Mouse (Mus musculus): ENCODE results near the gene Ano8.
A peak's percentile ranks its signal among the peaks of the same experiment; 100 is the strongest.

Ano8 gene

GRCm38 (mm10) chr8:71504349-71504748 is 18.6 kb upstream of the Ano8 start:
- no peak for DNase-seq (ENCODE audit: extremely low read depth, insufficient read length, low spot score)

GRCm38 (mm10) chr8:71498816-71499690 is 13.3 kb upstream of the Ano8 start:
- DNase-seq (ENCODE audit: extremely low read depth, insufficient read length, low spot score): no peak

- peak; percentile 41 for DNase-seq (ENCODE audit: extremely low read depth, insufficient read length, low spot score)
Observed at GRCm38 (mm10) chr8:71497881-71498501, 12.2 kb upstream of the Ano8 start.

- no peak for DNase-seq (ENCODE audit: extremely low read depth, insufficient read length, low spot score)
Observed at GRCm38 (mm10) chr8:71497077-71497645, 11.4 kb upstream of the Ano8 start.

- DNase-seq (ENCODE audit: extremely low read depth, insufficient read length, low spot score): peak; percentile 94
Observed at GRCm38 (mm10) chr8:71496481-71496880, 10.7 kb upstream of the Ano8 start.

- DNase-seq (ENCODE audit: extremely low read depth, insufficient read length, low spot score): no peak
Observed at GRCm38 (mm10) chr8:71495811-71496210, 10.0 kb upstream of the Ano8 start.

GRCm38 (mm10) chr8:71495039-71495438 is 9.3 kb upstream of the Ano8 start:
- peak; percentile 95 for DNase-seq (ENCODE audit: extremely low read depth, insufficient read length, low spot score)

- DNase-seq (ENCODE audit: extremely low read depth, insufficient read length, low spot score): peak; percentile 78
Observed at GRCm38 (mm10) chr8:71488454-71488853, 2.7 kb upstream of the Ano8 start.

GRCm38 (mm10) chr8:71487691-71488445 is 2.1 kb upstream of the Ano8 start, which contains the start of gene Gtpbp3:
Gtpbp3 (plus strand) TSS chr8:71488103.
- peak; percentile 83 for DNase-seq (ENCODE audit: extremely low read depth, insufficient read length, low spot score)

- peak; percentile 45 for DNase-seq (ENCODE audit: extremely low read depth, insufficient read length, low spot score)
Observed at GRCm38 (mm10) chr8:71486136-71486529, 370 bp upstream of the Ano8 start.

GRCm38 (mm10) chr8:71484736-71485135 is 1.0 kb downstream of the Ano8 start:
- DNase-seq (ENCODE audit: extremely low read depth, insufficient read length, low spot score): peak; percentile 73

GRCm38 (mm10) chr8:71483932-71484331 is 1.8 kb downstream of the Ano8 start:
- no peak for DNase-seq (ENCODE audit: extremely low read depth, insufficient read length, low spot score)

- no peak for DNase-seq (ENCODE audit: extremely low read depth, insufficient read length, low spot score)
Observed at GRCm38 (mm10) chr8:71478943-71479342, 6.8 kb downstream of the Ano8 start.

- no peak for DNase-seq (ENCODE audit: extremely low read depth, insufficient read length, low spot score)
Observed at GRCm38 (mm10) chr8:71477196-71477845, 8.4 kb downstream of the Ano8 start.

- DNase-seq (ENCODE audit: extremely low read depth, insufficient read length, low spot score): peak; percentile 80
Observed at GRCm38 (mm10) chr8:71476099-71476940, 9.4 kb downstream of the Ano8 start.

GRCm38 (mm10) chr8:71475702-71476075 is 10.1 kb downstream of the Ano8 start:
- no peak for DNase-seq (ENCODE audit: extremely low read depth, insufficient read length, low spot score)

- no peak for DNase-seq (ENCODE audit: extremely low read depth, insufficient read length, low spot score)
Observed at GRCm38 (mm10) chr8:71474785-71475701, 10.7 kb downstream of the Ano8 start.

GRCm38 (mm10) chr8:71474344-71474743 is 11.4 kb downstream of the Ano8 start:
- no peak for DNase-seq (ENCODE audit: extremely low read depth, insufficient read length, low spot score)
